Mouse (Mus musculus): ENCODE results near the gene Etv4.

DNA sequence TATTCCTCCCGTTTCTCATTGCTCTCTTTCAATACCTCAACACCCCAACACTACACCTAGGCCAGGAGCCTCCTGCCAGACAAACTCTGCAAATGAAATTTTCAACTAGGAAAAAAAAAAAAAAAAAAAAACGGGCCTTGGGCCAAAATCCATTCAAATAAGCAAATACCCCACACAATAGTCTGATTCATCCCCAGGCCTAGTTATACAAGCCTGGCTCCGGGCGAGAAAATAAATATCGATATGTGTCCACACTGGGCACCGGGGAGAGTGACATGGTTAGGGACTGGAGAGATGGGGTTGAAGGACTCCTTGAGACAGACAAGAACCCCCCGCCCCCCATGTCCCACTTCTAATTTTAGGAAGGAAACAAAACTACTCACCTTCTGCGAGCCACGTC, 1.6 kb downstream of the Etv4 start:
- TF ChIP-seq CTCF (IDR thresholded peaks at IDR 0.05; ENCODE audit: low read depth), result no peak
- no peak for TF ChIP-seq EP300 (optimal IDR thresholded peaks at IDR 0.05)
